Mouse (Mus musculus): Measurements from ENCODE around the gene Ppm1m. TPM values are rescaled to one million over a fixed set of nuclear protein-coding genes. Genes with fewer than 3 reads are reported as not detected.

Ppm1m gene
- 15.8 and 18.3 TPM in 2 replicates for polyA plus RNA-seq (2012; rRNA removed)

DNA sequence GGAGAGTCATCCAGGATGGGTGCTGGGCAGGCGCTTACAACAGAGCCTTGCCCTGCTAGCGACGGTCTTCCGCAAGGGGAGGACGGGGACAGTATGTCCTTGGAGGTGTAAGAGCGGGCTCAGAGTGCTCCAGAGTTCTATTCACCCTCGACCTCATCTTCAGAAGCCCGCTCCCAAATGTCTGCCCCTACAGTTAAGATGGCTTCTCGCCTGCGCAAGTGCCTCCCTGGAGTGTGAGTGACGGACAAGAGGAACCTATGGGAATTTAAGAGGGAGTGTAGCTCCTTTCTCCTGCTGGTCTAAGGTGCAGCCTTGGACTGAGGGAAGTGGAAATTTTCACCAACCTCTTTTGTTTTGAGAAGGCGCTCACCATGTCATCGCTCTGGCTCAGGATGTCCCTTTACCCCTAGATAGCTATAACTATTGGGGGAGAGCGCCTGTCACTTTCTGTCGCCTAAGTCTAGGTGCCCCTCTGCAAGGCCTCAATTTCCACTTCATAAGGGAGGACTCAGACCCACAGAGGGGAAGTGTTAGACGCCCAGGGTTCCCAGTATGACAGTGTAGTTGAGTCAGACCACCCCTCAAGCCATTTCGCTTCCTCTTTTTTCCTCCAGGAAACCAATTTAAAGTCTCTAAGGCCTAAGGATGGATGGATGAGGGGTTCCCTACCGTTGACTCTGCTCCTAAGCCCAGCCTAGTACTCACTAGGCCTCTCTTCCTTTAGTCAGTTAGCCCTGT is at the start of gene Ppm1m:
TSS of gene Ppm1m (minus strand) at position 212 of the 738 bp plus-strand sequence.

DNA sequence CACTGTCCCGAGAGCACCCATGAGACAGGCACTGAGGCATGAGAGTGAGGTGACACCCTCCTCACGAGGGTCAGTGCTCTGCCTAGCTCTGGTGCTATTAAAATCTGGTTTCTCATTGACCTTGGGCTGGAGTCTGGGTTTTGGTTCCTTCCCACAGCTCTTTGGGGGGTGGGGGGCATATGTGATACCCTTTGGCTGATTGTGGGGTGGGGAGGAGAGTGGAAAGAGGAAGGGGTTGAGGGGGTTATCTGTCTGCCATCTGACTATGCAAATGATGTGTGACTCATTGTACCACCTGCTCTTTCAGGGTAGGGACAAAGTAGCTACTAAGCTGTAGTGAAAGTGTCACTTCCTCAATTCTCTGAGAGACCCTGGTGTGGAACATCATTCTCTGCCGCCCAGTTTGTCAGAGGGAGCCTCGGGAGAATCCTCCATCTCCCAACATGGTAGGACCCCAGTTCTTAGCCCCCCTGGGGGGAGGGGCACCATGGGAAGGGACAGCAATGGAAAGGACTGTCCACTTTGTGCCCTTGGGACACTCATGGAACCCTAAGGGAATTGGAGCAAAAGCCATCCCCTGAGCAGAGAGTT is 22.8 kb upstream of the Ppm1m start, which contains the start of gene Tlr9:
TSS of gene Tlr9 (plus strand) at position 338 of the 591 bp plus-strand sequence.

DNA sequence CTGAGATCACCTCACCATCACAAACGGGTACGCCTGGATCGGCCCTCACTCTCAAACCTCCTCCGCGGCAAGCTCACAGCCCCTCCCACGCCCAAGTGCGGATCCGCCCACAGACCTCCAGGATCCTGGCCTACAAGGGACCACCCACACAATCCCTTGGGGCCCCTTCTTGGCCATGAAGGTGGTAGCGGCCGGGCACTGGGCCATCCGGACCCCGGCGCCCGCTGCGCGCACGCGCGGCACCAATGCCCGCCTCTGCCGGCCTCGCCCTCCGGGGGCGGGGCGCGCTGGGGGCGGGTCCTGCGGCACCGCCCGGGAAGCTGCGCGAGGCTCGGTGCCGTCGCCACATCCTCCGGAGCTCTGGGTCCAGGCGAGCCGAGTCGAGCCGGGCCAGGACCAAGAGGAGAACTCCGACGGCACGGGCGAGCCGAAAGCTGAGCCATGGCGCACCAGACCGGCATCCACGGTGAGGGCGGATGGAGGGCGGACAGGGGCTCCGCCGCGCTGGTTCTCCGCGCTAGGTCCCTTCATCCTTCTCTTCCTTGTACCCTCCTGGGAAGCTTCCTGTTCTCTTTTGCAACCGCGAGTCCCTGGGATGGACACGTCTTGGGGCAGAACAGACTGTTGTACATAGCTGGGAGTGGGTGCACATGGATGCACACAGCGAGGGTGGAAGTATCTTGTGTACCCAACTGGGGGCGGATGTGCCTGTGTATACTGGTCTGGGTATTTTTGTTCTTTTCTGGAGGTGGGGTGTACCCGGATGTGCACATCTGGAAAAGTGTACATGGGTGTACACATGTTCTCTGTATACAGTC is 3.5 kb upstream of the Ppm1m start, which contains the start of gene Twf2:
TSS of gene Twf2 (plus strand) at position 290 of the 818 bp plus-strand sequence.

DNA sequence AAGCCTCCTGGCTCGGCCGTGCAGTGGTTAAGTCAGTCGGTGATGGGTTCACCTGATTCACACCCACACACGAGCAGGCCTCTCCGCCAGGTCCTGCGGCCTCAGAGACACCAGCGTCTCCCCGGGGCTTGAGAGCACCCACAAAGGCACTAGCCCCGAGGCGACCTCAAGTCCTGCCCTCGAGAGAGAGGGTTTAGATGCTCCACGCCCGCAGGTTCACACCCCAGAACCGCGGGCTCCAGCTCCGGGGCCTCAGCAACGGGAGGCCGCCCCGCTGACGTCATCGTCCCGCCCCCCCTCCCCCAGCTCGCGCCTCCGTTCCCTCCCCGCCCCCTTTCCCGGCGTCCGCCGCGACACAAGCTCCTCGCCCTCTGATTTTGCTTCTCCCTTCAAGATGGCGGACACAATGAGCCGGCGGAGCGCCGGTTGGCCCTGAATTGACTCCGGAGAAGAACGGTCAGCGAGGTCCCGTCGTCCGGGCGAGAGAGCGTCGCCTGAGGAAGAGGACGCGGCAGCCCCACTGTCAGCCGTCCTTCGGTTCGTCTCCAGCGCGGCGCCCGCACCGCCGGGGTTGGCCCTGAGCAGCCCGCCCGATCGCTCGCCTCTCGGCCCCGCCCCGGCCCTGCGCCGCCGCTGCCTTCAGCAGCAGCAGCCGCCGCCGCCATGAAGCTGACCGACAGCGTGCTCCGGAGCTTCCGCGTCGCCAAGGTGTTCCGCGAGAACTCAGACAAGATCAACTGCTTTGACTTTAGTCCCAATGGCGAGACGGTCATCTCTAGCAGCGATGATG is 28.8 kb downstream of the Ppm1m start, which contains the start of gene Wdr82:
TSS of gene Wdr82 (plus strand) at position 373 of the 790 bp plus-strand sequence.

DNA sequence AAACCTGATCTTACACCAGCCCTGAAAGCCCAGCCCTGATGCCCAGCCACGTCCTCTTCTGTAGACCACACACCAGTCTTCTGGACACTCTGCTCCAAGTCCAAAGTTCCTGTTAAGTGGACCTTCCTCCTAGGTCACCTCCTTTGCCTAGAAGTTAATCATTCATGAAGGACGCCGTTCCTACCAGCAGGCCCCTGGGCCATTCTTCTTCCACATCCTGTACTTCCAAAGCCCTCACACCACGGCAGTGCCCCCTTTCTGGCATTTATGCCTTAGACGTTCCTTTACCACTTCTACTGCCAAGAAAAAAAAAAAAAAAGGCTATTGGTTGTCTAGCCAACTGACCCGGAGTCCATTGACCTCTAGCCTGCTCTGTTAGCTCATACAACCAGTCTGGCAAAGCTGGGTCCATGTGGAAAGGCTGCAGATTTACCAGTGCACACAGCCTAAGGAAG is 41.5 kb downstream of the Ppm1m start, which contains the start of gene Glyctk:
TSS of gene Glyctk (minus strand) at position 102 of the 455 bp plus-strand sequence.

Other genes starting within 250 kb of the Ppm1m start
- gene Col6a5, start 239.1 kb downstream of the Ppm1m start, polyA plus RNA-seq (2012; rRNA removed): 0.06 and 0.10 TPM in 2 replicates
- 0.01 and 0.04 TPM in 2 replicates for gene Col6a4, start 103.0 kb downstream of the Ppm1m start, polyA plus RNA-seq (2012; rRNA removed)
- gene Glyctk, start 41.6 kb downstream of the Ppm1m start, polyA plus RNA-seq (2012; rRNA removed): 42.9 and 44.4 TPM in 2 replicates
- gene Wdr82, start 28.8 kb downstream of the Ppm1m start, polyA plus RNA-seq (2012; rRNA removed): 21.6 and 22.9 TPM in 2 replicates
- gene Twf2, start 3.4 kb upstream of the Ppm1m start, polyA plus RNA-seq (2012; rRNA removed): 22.0 and 23.6 TPM in 2 replicates
- 0.79 and 0.92 TPM in 2 replicates for gene Tlr9, start 22.9 kb upstream of the Ppm1m start, polyA plus RNA-seq (2012; rRNA removed)
- gene Alas1, start 48.9 kb upstream of the Ppm1m start, polyA plus RNA-seq (2012; rRNA removed): 58.8 and 90.9 TPM in 2 replicates
- gene Poc1a, start 81.3 kb upstream of the Ppm1m start, polyA plus RNA-seq (2012; rRNA removed): 10.0 and 10.7 TPM in 2 replicates
- gene Dusp7, start 168.9 kb upstream of the Ppm1m start, polyA plus RNA-seq (2012; rRNA removed): 8.4 and 8.8 TPM in 2 replicates
- 591 and 692 TPM in 2 replicates for gene Rpl29, start 229.7 kb upstream of the Ppm1m start, polyA plus RNA-seq (2012; rRNA removed)
- gene Acy1, start 238.6 kb upstream of the Ppm1m start, polyA plus RNA-seq (2012; rRNA removed): 13.8 and 13.9 TPM in 2 replicates
- 40.9 and 44.3 TPM in 2 replicates for gene Abhd14b, start 247.7 kb upstream of the Ppm1m start, polyA plus RNA-seq (2012; rRNA removed)
- 22.0 and 23.5 TPM in 2 replicates for gene Abhd14a, start 247.9 kb upstream of the Ppm1m start, polyA plus RNA-seq (2012; rRNA removed)